Mouse (Mus musculus): ENCODE measurements around the gene Defb19. TPM values are rescaled to one million over a fixed set of nuclear protein-coding genes. Genes with fewer than 3 reads are reported as not detected.

Gene Defb19
- total RNA-seq (2015), result not detected in 2 replicates
- not detected in 2 replicates for total RNA-seq (2017)

- no peak for ATAC-seq (replicated peaks; ENCODE audit: poor library complexity)
Measured at GRCm38 (mm10) chr2:152580107-152580506, at the start of gene Defb19. Gene Defb19, minus strand, starts transcription at chr2:152580312.

- no peak for ATAC-seq (replicated peaks; ENCODE audit: poor library complexity)
Measured at GRCm38 (mm10) chr2:152629904-152630303, 49.8 kb upstream of the Defb19 start.

GRCm38 (mm10) chr2:152629239-152629638, 49.1 kb upstream of the Defb19 start:
- ATAC-seq (replicated peaks; ENCODE audit: poor library complexity), result no peak

GRCm38 (mm10) chr2:152628066-152628465, 48.0 kb upstream of the Defb19 start:
- ATAC-seq (replicated peaks; ENCODE audit: poor library complexity), result no peak

GRCm38 (mm10) chr2:152626774-152627591, 46.9 kb upstream of the Defb19 start, which contains the start of gene Rem1:
Gene Rem1, plus strand, starts transcription at chr2:152626951.
- peak; percentile 34 for ATAC-seq (replicated peaks; ENCODE audit: poor library complexity)

GRCm38 (mm10) chr2:152625256-152625655, 45.1 kb upstream of the Defb19 start:
- ATAC-seq (replicated peaks; ENCODE audit: poor library complexity), result no peak

GRCm38 (mm10) chr2:152624566-152624965, 44.5 kb upstream of the Defb19 start:
- no peak for ATAC-seq (replicated peaks; ENCODE audit: poor library complexity)

- no peak for ATAC-seq (replicated peaks; ENCODE audit: poor library complexity)
Measured at GRCm38 (mm10) chr2:152622953-152623352, 42.8 kb upstream of the Defb19 start, which contains the start of gene Defb25. Gene Defb25, minus strand, starts transcription at chr2:152623053.

GRCm38 (mm10) chr2:152622151-152622550, 42.0 kb upstream of the Defb19 start:
- ATAC-seq (replicated peaks; ENCODE audit: poor library complexity), result no peak

GRCm38 (mm10) chr2:152620367-152621134, 40.4 kb upstream of the Defb19 start:
- peak; percentile 85 for ATAC-seq (replicated peaks; ENCODE audit: poor library complexity)

GRCm38 (mm10) chr2:152617374-152617773, 37.3 kb upstream of the Defb19 start:
- ATAC-seq (replicated peaks; ENCODE audit: poor library complexity), result no peak

GRCm38 (mm10) chr2:152616470-152616869, 36.4 kb upstream of the Defb19 start:
- ATAC-seq (replicated peaks; ENCODE audit: poor library complexity), result no peak

GRCm38 (mm10) chr2:152615563-152615962, 35.5 kb upstream of the Defb19 start:
- ATAC-seq (replicated peaks; ENCODE audit: poor library complexity), result peak; percentile 93

- no peak for ATAC-seq (replicated peaks; ENCODE audit: poor library complexity)
Measured at GRCm38 (mm10) chr2:152612193-152612592, 32.1 kb upstream of the Defb19 start.

GRCm38 (mm10) chr2:152608719-152609118, 28.6 kb upstream of the Defb19 start:
- no peak for ATAC-seq (replicated peaks; ENCODE audit: poor library complexity)

- no peak for ATAC-seq (replicated peaks; ENCODE audit: poor library complexity)
Measured at GRCm38 (mm10) chr2:152607746-152608145, 27.6 kb upstream of the Defb19 start.

- ATAC-seq (replicated peaks; ENCODE audit: poor library complexity), result no peak
Measured at GRCm38 (mm10) chr2:152604057-152604456, 23.9 kb upstream of the Defb19 start, which contains the start of gene Defb36. Gene Defb36, plus strand, starts transcription at chr2:152604327.

- ATAC-seq (replicated peaks; ENCODE audit: poor library complexity), result 0 out of 2 replicates have a peak, but pooled peaks have one; percentile 34
Measured at GRCm38 (mm10) chr2:152601275-152601960, 21.3 kb upstream of the Defb19 start.

- ATAC-seq (replicated peaks; ENCODE audit: poor library complexity), result no peak
Measured at GRCm38 (mm10) chr2:152600076-152600475, 20.0 kb upstream of the Defb19 start.

GRCm38 (mm10) chr2:152599299-152599698, 19.2 kb upstream of the Defb19 start, which contains the start of gene Defb45:
Gene Defb45, minus strand, starts transcription at chr2:152599399.
- ATAC-seq (replicated peaks; ENCODE audit: poor library complexity), result no peak

GRCm38 (mm10) chr2:152589021-152589420, 8.9 kb upstream of the Defb19 start:
- ATAC-seq (replicated peaks; ENCODE audit: poor library complexity), result no peak

Data from megakaryocyte progenitor cell, adult 5-6 weeks (primary cell).